Mouse (Mus musculus) adrenal gland, adult 2 months (tissue): Measurements from ENCODE around the gene Cpne4. TPM values are rescaled to one million over a fixed set of nuclear protein-coding genes. Genes with fewer than 3 reads are reported as not detected.

Experiments used
- DNase-seq: peaks from one replicate; pipeline ENCODE4 v3.0.0; 2021
- polyA plus RNA-seq: library from polyadenylated mRNA; depleted of rRNA; stranded (reverse); fragments of >200 nt; gene quantifications from 2 replicates; pipeline ENCODE4 v1.2.3, GENCODE M21; 2012
- total RNA-seq, 2 experiments: library from RNA; stranded (reverse); gene quantifications; 2 replicates each; pipeline ENCODE4 v1.2.3; 2021

Gene Cpne4
- total and polyA plus RNA-seq, 3 experiments = 0.23 TPM; not detected in 2

GRCm38 (mm10) chr9:104874157-104874556, 327.1 kb downstream of the Cpne4 start:
- no peak for DNase-seq

- DNase-seq = no peak
Observed at GRCm38 (mm10) chr9:104877014-104877413, 329.9 kb downstream of the Cpne4 start.

- no peak for DNase-seq
Observed at GRCm38 (mm10) chr9:104878558-104878957, 331.5 kb downstream of the Cpne4 start.

- no peak for DNase-seq
Observed at GRCm38 (mm10) chr9:104890517-104890916, 343.4 kb downstream of the Cpne4 start.

- no peak for DNase-seq
Observed at GRCm38 (mm10) chr9:104895360-104895759, 348.3 kb downstream of the Cpne4 start.

GRCm38 (mm10) chr9:104901118-104901517, 354.0 kb downstream of the Cpne4 start:
- DNase-seq = no peak

GRCm38 (mm10) chr9:104901827-104902226, 354.7 kb downstream of the Cpne4 start:
- DNase-seq = no peak

GRCm38 (mm10) chr9:104912686-104913085, 365.6 kb downstream of the Cpne4 start:
- no peak for DNase-seq

- no peak for DNase-seq
Observed at GRCm38 (mm10) chr9:104913327-104913726, 366.2 kb downstream of the Cpne4 start.

GRCm38 (mm10) chr9:104921197-104921596, 374.1 kb downstream of the Cpne4 start:
- no peak for DNase-seq

- no peak for DNase-seq
Observed at GRCm38 (mm10) chr9:104922051-104922450, 375.0 kb downstream of the Cpne4 start.

GRCm38 (mm10) chr9:104928806-104929205, 381.7 kb downstream of the Cpne4 start:
- DNase-seq = no peak

- no peak for DNase-seq
Observed at GRCm38 (mm10) chr9:104940389-104940788, 393.3 kb downstream of the Cpne4 start.

- no peak for DNase-seq
Observed at GRCm38 (mm10) chr9:104950551-104950950, 403.5 kb downstream of the Cpne4 start.

GRCm38 (mm10) chr9:104952176-104952575, 405.1 kb downstream of the Cpne4 start:
- DNase-seq = no peak

GRCm38 (mm10) chr9:104972828-104973227, 425.7 kb downstream of the Cpne4 start:
- no peak for DNase-seq

- no peak for DNase-seq
Observed at GRCm38 (mm10) chr9:104981934-104982548, 435.0 kb downstream of the Cpne4 start.

- DNase-seq = no peak
Observed at GRCm38 (mm10) chr9:104998225-104998624, 451.1 kb downstream of the Cpne4 start.

GRCm38 (mm10) chr9:105010721-105011120, 463.6 kb downstream of the Cpne4 start:
- no peak for DNase-seq

GRCm38 (mm10) chr9:105018186-105018585, 471.1 kb downstream of the Cpne4 start:
- DNase-seq = no peak

- no peak for DNase-seq
Observed at GRCm38 (mm10) chr9:105028311-105028710, 481.2 kb downstream of the Cpne4 start.

GRCm38 (mm10) chr9:105032572-105032971, 485.5 kb downstream of the Cpne4 start:
- DNase-seq = no peak

- no peak for DNase-seq
Observed at GRCm38 (mm10) chr9:105033641-105034040, 486.6 kb downstream of the Cpne4 start.

GRCm38 (mm10) chr9:105037847-105038246, 490.8 kb downstream of the Cpne4 start:
- no peak for DNase-seq

GRCm38 (mm10) chr9:105046014-105046413, 498.9 kb downstream of the Cpne4 start:
- no peak for DNase-seq
